Mouse (Mus musculus) cortical plate, adult 2 months (tissue): Measurements from ENCODE around the gene Ap5s1. TPM values are rescaled to one million over a fixed set of nuclear protein-coding genes. Genes with fewer than 3 reads are reported as not detected.
A peak's percentile ranks its signal among the peaks of the same experiment; 100 is the strongest.

ENCODE experiments used
- H3K27ac ChIP-seq: fragments of 200-500 bp; 2 replicates; pipeline ENCODE4 v1.5.1; 2012; ENCODE audit warnings: low read length, control low read depth, inconsistent platforms; ENCODE audit not compliant: insufficient read depth
- H3K4me1 ChIP-seq: fragments of 200-500 bp; 2 replicates; pipeline ENCODE4 v1.6.1; 2011; ENCODE audit warnings: low read length; ENCODE audit not compliant: control insufficient read depth, insufficient read depth
- H3K4me3 ChIP-seq: fragments of 200-500 bp; 2 replicates; pipeline ENCODE4 v1.5.1; 2011; ENCODE audit warnings: mild to moderate bottlenecking, low read length, control low read depth; ENCODE audit not compliant: insufficient read depth
- CTCF ChIP-seq: fragments of 200-500 bp; IDR thresholded peaks from 2 replicates; pipeline ENCODE4 v1.5.1; 2011; ENCODE audit warnings: mild to moderate bottlenecking, control low read depth, low read length; ENCODE audit not compliant: insufficient read depth; ENCODE audit errors: extremely low read depth
- POLR2A ChIP-seq: fragments of 200-500 bp; IDR thresholded peaks from 2 replicates; pipeline ENCODE4 v1.6.1; 2011; ENCODE audit warnings: mild to moderate bottlenecking, low read length, control low read depth; ENCODE audit not compliant: insufficient read depth; ENCODE audit errors: extremely low read depth
- polyA plus RNA-seq: library from polyadenylated mRNA; depleted of rRNA; stranded (reverse); fragments of >200 nt; gene quantifications from 2 replicates; pipeline ENCODE4 v1.2.3, GENCODE M21; 2012; rRNA removed

Gene Ap5s1
- polyA plus RNA-seq, 1 experiment: 46.0 TPM

DNA sequence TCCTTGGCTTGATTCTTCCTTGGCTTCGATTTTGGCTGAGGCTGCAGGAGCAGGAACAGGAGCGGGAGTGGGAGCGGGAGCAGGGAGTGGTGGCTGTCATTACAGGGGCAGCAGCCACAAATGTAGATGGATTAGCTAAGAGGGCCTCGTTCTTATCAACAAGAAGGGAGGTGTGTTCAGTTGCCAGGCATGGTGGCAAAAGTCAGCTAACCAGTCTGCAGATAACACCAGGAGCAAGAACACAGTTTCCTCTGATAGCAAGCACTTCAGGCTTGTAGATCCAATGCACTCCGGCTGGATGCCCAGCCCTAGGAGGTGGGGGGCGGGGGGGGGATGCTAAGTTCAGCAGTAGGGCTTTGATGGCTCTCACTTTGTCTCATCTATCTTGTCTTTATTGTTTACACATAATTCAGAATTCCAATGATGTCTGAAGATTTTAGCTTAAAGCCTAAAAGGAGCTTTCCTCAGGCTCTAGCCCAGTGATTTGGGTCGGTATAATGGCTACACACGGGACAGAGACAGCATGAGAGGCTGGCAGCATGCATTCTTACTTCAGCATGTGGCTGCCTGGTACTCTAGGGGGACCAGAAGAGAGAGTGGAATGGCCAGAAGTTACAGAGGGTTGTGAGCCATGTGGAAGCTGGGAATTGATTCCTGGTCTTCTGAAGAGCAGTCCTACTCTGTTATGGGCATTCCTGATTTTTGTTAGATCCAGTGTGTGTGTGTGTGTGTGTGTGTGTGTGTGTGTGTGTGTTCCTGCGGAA is 53.8 kb downstream of the Ap5s1 start:
- TF ChIP-seq POLR2A: no peak
- no peak for TF ChIP-seq CTCF
- no peak overlapping the region for H3K27ac ChIP-seq
- no peak overlapping the region for H3K4me3 ChIP-seq
- H3K4me1 ChIP-seq: peaks cover 5% of the 10 kb centered on the region; the same call in 1 of the 2 replicates

DNA sequence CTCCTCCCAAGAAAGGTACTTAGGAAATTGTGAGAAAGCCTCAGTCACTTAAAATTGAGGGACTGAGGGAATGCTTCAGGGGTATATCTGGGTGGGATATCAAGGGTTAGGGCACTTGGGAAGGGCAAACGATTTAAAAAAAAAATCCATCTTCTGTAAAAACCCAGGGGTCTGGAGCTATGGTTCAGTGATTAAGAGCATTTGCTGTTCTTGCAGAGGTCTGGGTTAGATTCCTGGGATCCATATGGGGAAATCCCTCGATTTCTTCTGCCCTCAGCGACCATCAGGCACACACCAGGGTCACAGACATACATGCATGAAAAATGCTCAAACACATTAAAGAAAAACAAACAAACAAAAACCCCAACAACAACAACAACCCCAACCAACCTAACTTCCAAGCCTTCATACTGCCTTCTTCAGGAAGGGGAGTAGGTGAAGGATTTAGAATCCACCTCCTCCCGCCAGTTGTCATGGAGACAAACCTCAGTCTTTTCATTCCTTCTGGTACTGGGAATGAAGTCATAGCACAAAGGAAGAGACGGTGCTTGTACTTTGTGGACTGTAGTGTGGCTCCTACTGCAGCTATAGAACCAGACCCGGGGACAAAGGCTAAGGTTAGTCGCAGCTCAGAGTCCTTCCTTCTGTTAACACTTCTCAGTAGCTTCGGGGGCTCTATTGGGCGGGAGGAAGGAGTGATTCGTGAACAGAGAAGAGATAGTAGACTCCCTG is 54.8 kb downstream of the Ap5s1 start:
- peaks cover 5% of the 10 kb centered on the region; the same call in 1 of the 2 replicates for H3K4me1 ChIP-seq
- TF ChIP-seq CTCF (no peak), POLR2A (no peak; the same call in 1 of the 2 replicates)
- H3K4me3 ChIP-seq: peak overlapping the region; percentile 52
- H3K27ac ChIP-seq: peak overlapping the region; percentile 96

DNA sequence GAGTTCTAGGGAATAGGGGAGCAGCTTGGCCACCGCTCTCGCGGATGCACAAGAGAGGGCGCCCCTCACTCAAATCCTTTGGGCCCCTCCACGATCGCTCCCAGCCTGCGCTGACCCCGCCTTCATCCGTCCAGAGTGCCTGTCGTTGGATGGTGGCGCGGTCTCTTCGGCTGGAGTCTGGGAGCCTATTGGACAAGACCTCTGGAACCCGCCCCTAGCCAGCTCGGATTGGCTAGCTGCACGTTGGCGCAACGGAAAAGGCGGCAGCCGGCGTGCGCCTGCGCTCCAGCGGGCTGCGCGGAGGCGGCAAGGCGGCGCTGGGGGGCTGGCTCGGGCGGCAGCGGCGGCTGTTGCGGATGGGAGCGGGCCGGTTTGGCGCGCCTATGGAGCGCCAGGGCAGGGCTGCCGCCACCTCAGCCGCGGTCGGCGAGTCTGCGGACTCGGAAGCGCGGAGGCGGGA is 55.4 kb downstream of the Ap5s1 start, which contains the start of gene Pank2:
TSS of gene Pank2 (plus strand) at position 283 of the 460 bp plus-strand sequence.
- Histone ChIP-seq H3K4me1 (peaks cover 5% of the 10 kb centered on the region; the same call in 1 of the 2 replicates), H3K27ac (peak within 1 kb of the TSS; percentile 96), H3K4me3 (peak within 1 kb of the TSS; percentile 52)
- no peak for TF ChIP-seq CTCF
- peak; percentile 75; the same call in 1 of the 2 replicates for TF ChIP-seq POLR2A

Other genes starting within 250 kb of the Ap5s1 start
- gene Gfra4, start 164.0 kb upstream of the Ap5s1 start, polyA plus RNA-seq: 201 and 206 TPM in 2 replicates
- 21.0 and 21.7 TPM in 2 replicates for gene Adam33, start 143.3 kb upstream of the Ap5s1 start, polyA plus RNA-seq
- gene Siglec1, start 120.3 kb upstream of the Ap5s1 start, polyA plus RNA-seq: 0.21 and 0.35 TPM in 2 replicates
- 10.2 and 10.5 TPM in 2 replicates for gene Hspa12b, start 79.8 kb upstream of the Ap5s1 start, polyA plus RNA-seq
- not detected in 2 replicates for gene Gm11037, start 73.6 kb upstream of the Ap5s1 start, polyA plus RNA-seq
- 110 and 130 TPM in 2 replicates for gene 1700037H04Rik, start 47.0 kb upstream of the Ap5s1 start, polyA plus RNA-seq
- 82.1 and 87.2 TPM in 2 replicates for gene Cenpb, start 27.0 kb upstream of the Ap5s1 start, polyA plus RNA-seq
- 42.9 and 52.5 TPM in 2 replicates for gene Cdc25b, start 20.1 kb upstream of the Ap5s1 start, polyA plus RNA-seq
- 8.4 and 10.4 TPM in 2 replicates for gene Spef1, start 19.8 kb upstream of the Ap5s1 start, polyA plus RNA-seq
- gene Mavs, start 27.0 kb downstream of the Ap5s1 start, polyA plus RNA-seq: 8.8 and 10.1 TPM in 2 replicates
- gene Pank2, start 55.4 kb downstream of the Ap5s1 start, polyA plus RNA-seq: 32.4 and 35.5 TPM in 2 replicates
- gene Rnf24, start 145.8 kb downstream of the Ap5s1 start, polyA plus RNA-seq: 20.6 and 21.1 TPM in 2 replicates